Mouse (Mus musculus) myocyte (in vitro differentiated cells): ENCODE measurements at regions not wholly inside any gene's neighbourhood (a gene's known extent, or its start where the extent isn't known, plus 50 kb on each side); places are given as distances from the start of the nearest gene placed in this dataset.
"Not testable (repeated sequence)": the region's sequence is repeated elsewhere in the genome, so short reads cannot be mapped to it uniquely, and the experiment has no call there.

Experiments
- H3K27me3 ChIP-seq: one replicate; pipeline ENCODE4 v1.6.1; 2011; ENCODE audit not compliant: control insufficient read depth, insufficient read depth, insufficient read length
- H3K36me3 ChIP-seq: one replicate; pipeline ENCODE4 v1.6.1; 2011; ENCODE audit not compliant: control insufficient read depth, insufficient read depth
- H3K4me2 ChIP-seq: one replicate; pipeline ENCODE4 v1.6.1; 2011; ENCODE audit warnings: low read depth, control low read depth
- H3K4me3 ChIP-seq: one replicate; pipeline ENCODE4 v1.5.1; 2011; ENCODE audit warnings: mild to moderate bottlenecking, control low read depth, moderate library complexity
- H3K79me2 ChIP-seq: one replicate; pipeline ENCODE4 v1.6.1; 2011; ENCODE audit not compliant: control insufficient read depth, insufficient read depth
- H3ac ChIP-seq: one replicate; pipeline ENCODE4 v1.6.1; 2011; ENCODE audit not compliant: control insufficient read depth, insufficient read length
- CEBPB ChIP-seq: IDR thresholded peaks from 2 replicates; pipeline ENCODE4 v1.6.1; 2011; ENCODE audit warnings: mild to moderate bottlenecking, moderate library complexity; ENCODE audit not compliant: poor library complexity, insufficient read depth, severe bottlenecking
- E2F4 ChIP-seq: IDR thresholded peaks from one replicate; pipeline ENCODE4 v1.6.1; 2011; ENCODE audit warnings: mild to moderate bottlenecking, control low read depth, moderate library complexity; ENCODE audit not compliant: insufficient read depth
- MAX ChIP-seq: IDR thresholded peaks from one replicate; pipeline ENCODE4 v1.6.1; 2011; ENCODE audit warnings: low read depth, mild to moderate bottlenecking, control low read depth
- MYOD1 ChIP-seq, 3 experiments: IDR thresholded peaks; one replicate each; pipeline ENCODE4 v1.6.1; 2011; ENCODE audit warnings: control low read depth in 2 of 3, low read depth in 2 of 3, mild to moderate bottlenecking in 2 of 3, moderate library complexity in 1 of 3; ENCODE audit not compliant: insufficient read length in 2 of 3, control insufficient read depth in 1 of 3
- MYOG ChIP-seq, 3 experiments: IDR thresholded peaks; one replicate each; pipeline ENCODE4 v1.6.1; 2011; ENCODE audit warnings: control low read depth in 2 of 3, low read depth in 2 of 3, mild to moderate bottlenecking in 2 of 3; ENCODE audit not compliant: insufficient read length in 2 of 3, control insufficient read depth in 1 of 3, insufficient read depth in 1 of 3
- POLR2A ChIP-seq: IDR thresholded peaks from one replicate; pipeline ENCODE4 v1.6.1; 2011; ENCODE audit warnings: low read depth, mild to moderate bottlenecking, control low read depth, moderate library complexity; ENCODE audit not compliant: insufficient read length
- POLR2AphosphoS2 ChIP-seq: IDR thresholded peaks from one replicate; pipeline ENCODE4 v1.6.1; 2011; ENCODE audit warnings: low read depth, control low read depth; ENCODE audit not compliant: insufficient read length
- REST ChIP-seq: IDR thresholded peaks from one replicate; pipeline ENCODE4 v1.6.1; 2011; ENCODE audit warnings: mild to moderate bottlenecking, control low read depth, moderate library complexity; ENCODE audit not compliant: insufficient read depth, insufficient read length
- SRF ChIP-seq: IDR thresholded peaks from one replicate; pipeline ENCODE4 v1.6.1; 2011; ENCODE audit warnings: low read depth; ENCODE audit not compliant: control insufficient read depth, insufficient read length
- TCF12 ChIP-seq: IDR thresholded peaks from one replicate; pipeline ENCODE4 v1.6.1; 2011; ENCODE audit warnings: mild to moderate bottlenecking, control low read depth; ENCODE audit not compliant: poor library complexity, insufficient read depth, severe bottlenecking
- TCF3 ChIP-seq: IDR thresholded peaks from one replicate; pipeline ENCODE4 v1.6.1; 2011; ENCODE audit warnings: low read depth, control low read depth; ENCODE audit not compliant: insufficient read length
- USF1 ChIP-seq: IDR thresholded peaks from one replicate; pipeline ENCODE4 v1.6.1; 2011; ENCODE audit warnings: low read depth, mild to moderate bottlenecking, control low read depth, moderate library complexity

GRCm38 (mm10) chr5:74793431-74793830 is 90.7 kb upstream of the Lnx1 start:
- TF ChIP-seq SRF (no peak), CEBPB (no peak), MAX (no peak), TCF12 (no peak), POLR2AphosphoS2 (no peak), MYOG (IDR thresholded peaks at IDR 0.05; ENCODE audit: control insufficient read depth in 1 of 3, insufficient read depth in 1 of 3, insufficient read length in 2 of 3, low read depth in 2 of 3) (no peak), E2F4 (no peak), REST (no peak), MYOD1 (IDR thresholded peaks at IDR 0.05; ENCODE audit: control insufficient read depth in 1 of 3, insufficient read length in 2 of 3, low read depth in 2 of 3) (no peak), POLR2A (no peak), USF1 (no peak), TCF3 (no peak)
- Histone ChIP-seq H3ac (no peak overlapping the region), H3K4me2 (peak overlapping the region; percentile 51)

GRCm38 (mm10) chr5:74792936-74793335 is 90.2 kb upstream of the Lnx1 start:
- Histone ChIP-seq H3K27me3 (no peaks in the 10 kb centered on the region), H3K79me2 (no peaks in the 10 kb centered on the region), H3K4me3 (no peak overlapping the region), H3K36me3 (no peaks in the 10 kb centered on the region), H3ac (no peak overlapping the region), H3K4me2 (peak overlapping the region; percentile 51)
- TF ChIP-seq POLR2AphosphoS2: no peak
- no peak for TF ChIP-seq TCF12
- TF ChIP-seq MYOD1 (IDR thresholded peaks at IDR 0.05; ENCODE audit: control insufficient read depth in 1 of 3, insufficient read length in 2 of 3, low read depth in 2 of 3): no peak

More at GRCm38 (mm10) chr5:74793431-74793830, 90.7 kb upstream of the Lnx1 start:
- Histone ChIP-seq H3K4me3 (no peak overlapping the region), H3K27me3 (no peaks in the 10 kb centered on the region), H3K36me3 (no peaks in the 10 kb centered on the region), H3K79me2 (no peaks in the 10 kb centered on the region)

GRCm38 (mm10) chr5:74792301-74792700 is 89.6 kb upstream of the Lnx1 start:
- no peaks in the 10 kb centered on the region for H3K27me3 ChIP-seq
- H3K36me3 ChIP-seq: no peaks in the 10 kb centered on the region
- H3K79me2 ChIP-seq: no peaks in the 10 kb centered on the region
- H3K4me2 ChIP-seq: peak overlapping the region; percentile 51
- no peak overlapping the region for H3ac ChIP-seq
- TF ChIP-seq SRF: no peak
- TF ChIP-seq MYOD1 (IDR thresholded peaks at IDR 0.05; ENCODE audit: control insufficient read depth in 1 of 3, insufficient read length in 2 of 3, low read depth in 2 of 3): peak in 1 of 3 experiments; percentile 1
- TF ChIP-seq E2F4: no peak
- no peak overlapping the region for H3K4me3 ChIP-seq

- H3K27me3 ChIP-seq, H3K36me3 ChIP-seq, H3K79me2 ChIP-seq, H3K4me3 ChIP-seq, H3ac ChIP-seq, H3K4me2 ChIP-seq: not testable (repeated sequence)
Measured at GRCm38 (mm10) chr5:74790501-74790900, 87.8 kb upstream of the Lnx1 start.

GRCm38 (mm10) chr5:74783906-74784305 is 81.2 kb upstream of the Lnx1 start:
- TF ChIP-seq MAX (no peak), TCF12 (no peak)
- Histone ChIP-seq H3K36me3 (no peaks in the 10 kb centered on the region), H3K4me3 (no peak overlapping the region), H3K79me2 (no peaks in the 10 kb centered on the region), H3K27me3 (no peaks in the 10 kb centered on the region), H3K4me2 (no peak overlapping the region), H3ac (no peak overlapping the region)

- Histone ChIP-seq H3K4me3 (no peak overlapping the region), H3K36me3 (no peaks in the 10 kb centered on the region), H3ac (no peak overlapping the region), H3K4me2 (no peak overlapping the region), H3K79me2 (no peaks in the 10 kb centered on the region), H3K27me3 (no peaks in the 10 kb centered on the region)
- TF ChIP-seq MAX (no peak), MYOD1 (IDR thresholded peaks at IDR 0.05; ENCODE audit: control insufficient read depth in 1 of 3, insufficient read length in 2 of 3, low read depth in 2 of 3) (no peak), SRF (no peak), POLR2A (no peak), MYOG (IDR thresholded peaks at IDR 0.05; ENCODE audit: control insufficient read depth in 1 of 3, insufficient read depth in 1 of 3, insufficient read length in 2 of 3, low read depth in 2 of 3) (no peak), CEBPB (no peak), POLR2AphosphoS2 (no peak), REST (no peak), TCF3 (no peak), E2F4 (no peak), USF1 (no peak), TCF12 (no peak)
Measured at GRCm38 (mm10) chr5:74778076-74778465, 75.4 kb upstream of the Lnx1 start.
